Mouse (Mus musculus) liver, embryonic 14.5 days (tissue): Measurements from ENCODE around the gene Mettl6.

Experiments used
- CTCF ChIP-seq: IDR thresholded peaks from 2 replicates; pipeline ENCODE4 v1.5.1; 2016; ENCODE audit warnings: antibody characterized with exemption, low read depth, control low read depth
- EP300 ChIP-seq: IDR thresholded peaks from 2 replicates; pipeline ENCODE4 v1.6.1; 2016; ENCODE audit warnings: antibody characterized with exemption, low read depth

GRCm38 (mm10) chr14:31532656-31533055 is 37.8 kb upstream of the Mettl6 start:
- TF ChIP-seq CTCF (no peak), EP300 (no peak)
